Mouse (Mus musculus): ENCODE results near the gene 4930402H24Rik.

DNA sequence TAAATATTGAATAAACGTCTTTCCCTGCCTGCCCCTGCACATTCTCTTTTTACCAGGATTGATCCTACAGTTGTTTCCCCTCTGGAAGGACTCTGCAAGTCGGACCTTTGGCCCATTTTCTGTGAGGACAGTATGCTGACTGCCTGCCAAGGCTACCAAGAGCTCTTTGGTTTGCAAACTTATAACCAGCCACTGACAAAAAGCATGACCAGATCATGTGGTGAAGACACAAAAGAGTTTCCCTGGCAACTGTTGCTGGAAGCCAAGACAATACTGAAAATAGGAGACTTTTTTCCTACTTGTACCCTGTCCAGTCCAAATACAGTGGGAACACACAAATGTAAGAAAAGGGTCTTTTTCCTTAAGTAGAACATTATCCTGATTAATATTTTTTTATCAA lies 78.8 kb downstream of the 4930402H24Rik start:
- TF ChIP-seq CTCF (IDR thresholded peaks at IDR 0.05; ENCODE audit: borderline replicate concordance, insufficient read depth, low read length), result no peak
- TF ChIP-seq POLR2A (IDR thresholded peaks at IDR 0.05; ENCODE audit: low read depth, low read length), result no peak
